Mouse (Mus musculus): Measurements from ENCODE around the gene Smarcd2.
A peak's percentile ranks its signal among the peaks of the same experiment; 100 is the strongest.

The Smarcd2 gene

DNA sequence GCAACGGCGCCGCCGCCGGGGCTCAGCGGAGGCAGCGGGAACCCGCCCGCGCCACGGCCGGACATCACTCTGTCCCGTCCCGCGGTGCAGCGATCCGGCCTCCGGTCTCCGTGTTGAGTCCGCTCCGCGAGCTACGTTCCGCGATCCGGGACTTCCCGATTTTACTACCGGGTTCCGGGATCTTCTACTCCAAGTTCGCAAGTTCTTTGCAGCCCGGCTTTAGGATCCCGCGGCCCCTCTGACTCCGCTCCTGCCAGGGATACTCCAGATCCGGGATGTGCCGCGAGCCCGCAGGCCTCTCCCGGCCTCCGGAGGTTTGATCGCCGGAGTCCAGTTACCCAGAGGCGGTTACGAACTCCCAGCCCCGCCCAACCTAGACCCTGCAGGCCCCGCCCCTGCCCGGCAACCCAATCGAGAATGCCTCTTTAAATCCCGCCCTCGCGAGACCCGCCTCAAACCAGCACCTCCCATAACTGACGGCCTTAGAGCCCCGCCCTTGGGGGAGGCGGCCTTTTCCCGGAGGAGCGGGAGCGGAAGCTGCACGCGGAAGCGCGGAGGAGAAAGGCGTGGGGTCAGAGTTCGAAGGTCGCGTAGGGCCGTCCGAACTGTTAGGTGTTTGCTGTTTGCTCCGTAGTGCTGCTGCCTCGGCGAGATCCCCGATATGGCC, at the start of gene Smarcd2:
Gene Smarcd2 (minus strand): TSS at position 329 of the 667 bp plus-strand sequence.
- DNase-seq (ENCODE audit: low spot score) = peak; percentile 97

DNA sequence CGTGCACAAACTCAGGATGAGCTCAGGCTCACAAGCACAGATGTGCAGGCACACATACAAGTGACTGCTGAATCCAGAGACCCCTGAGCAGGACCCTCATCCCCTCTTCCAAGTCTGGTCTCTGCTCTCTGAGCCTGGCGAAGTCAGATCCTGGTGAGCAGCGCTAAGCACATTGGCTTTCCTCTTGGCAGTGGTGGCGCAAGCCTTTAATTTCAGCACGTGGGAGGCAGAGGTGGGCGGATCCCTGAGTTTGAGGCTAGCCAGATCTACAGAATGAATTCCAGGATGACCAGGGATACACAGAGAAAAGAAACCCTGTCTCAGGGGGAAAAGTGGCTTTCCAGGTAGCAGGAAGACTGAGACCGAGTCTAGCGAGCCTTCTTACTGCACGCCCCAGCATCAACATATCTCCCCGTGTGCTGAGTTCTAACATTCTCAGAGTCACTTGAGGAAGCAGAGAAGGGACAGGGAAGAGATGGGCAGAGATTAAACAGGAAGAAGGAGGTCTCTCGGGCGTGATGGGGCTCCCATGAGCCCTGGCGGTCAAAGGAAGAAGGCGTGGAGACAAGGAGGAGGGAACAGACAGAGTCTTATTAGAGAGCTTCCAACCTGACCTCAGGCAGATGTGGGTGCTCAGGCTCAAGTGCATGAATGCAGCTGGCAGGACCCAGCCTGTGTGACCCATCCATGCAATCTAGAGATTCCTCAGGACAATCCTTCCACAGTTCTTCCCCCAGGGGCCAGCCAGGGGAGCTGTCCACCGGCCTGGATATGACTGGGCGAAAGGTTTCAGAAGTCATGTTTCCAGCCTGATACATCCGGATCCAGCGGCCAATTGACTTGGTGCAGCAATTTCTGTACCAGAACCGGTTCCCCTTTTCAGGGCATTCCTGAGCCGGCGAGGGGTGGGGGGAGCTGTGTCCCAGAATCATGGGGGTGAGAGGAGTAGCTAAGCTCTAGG, 45.9 kb upstream of the Smarcd2 start:
- DNase-seq (ENCODE audit: low spot score) = no peak

- DNase-seq (ENCODE audit: low spot score) = no peak
Measured at GRCm38 (mm10) chr11:106317801-106318200, 45.0 kb upstream of the Smarcd2 start.

DNA sequence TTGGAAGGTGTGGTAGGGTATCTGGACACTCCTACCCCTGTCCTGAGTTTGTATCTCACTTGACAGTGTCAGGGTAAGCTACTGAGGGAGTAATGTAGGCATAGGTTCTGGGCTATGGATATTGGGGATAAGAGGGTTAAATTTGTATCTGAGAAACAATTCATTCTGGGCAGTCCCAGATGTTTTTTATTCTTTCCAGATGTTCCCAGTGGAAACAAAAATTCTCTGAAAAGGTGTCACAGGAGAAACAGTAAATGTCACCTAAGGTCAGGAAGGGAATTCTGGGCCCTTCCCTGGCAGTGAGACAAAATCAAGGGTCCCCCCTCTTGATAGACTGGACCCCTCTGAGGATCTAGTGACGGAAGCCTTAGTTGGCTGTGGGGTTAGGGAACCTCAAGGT, 43.6 kb upstream of the Smarcd2 start:
- no peak for DNase-seq (ENCODE audit: low spot score)

DNA sequence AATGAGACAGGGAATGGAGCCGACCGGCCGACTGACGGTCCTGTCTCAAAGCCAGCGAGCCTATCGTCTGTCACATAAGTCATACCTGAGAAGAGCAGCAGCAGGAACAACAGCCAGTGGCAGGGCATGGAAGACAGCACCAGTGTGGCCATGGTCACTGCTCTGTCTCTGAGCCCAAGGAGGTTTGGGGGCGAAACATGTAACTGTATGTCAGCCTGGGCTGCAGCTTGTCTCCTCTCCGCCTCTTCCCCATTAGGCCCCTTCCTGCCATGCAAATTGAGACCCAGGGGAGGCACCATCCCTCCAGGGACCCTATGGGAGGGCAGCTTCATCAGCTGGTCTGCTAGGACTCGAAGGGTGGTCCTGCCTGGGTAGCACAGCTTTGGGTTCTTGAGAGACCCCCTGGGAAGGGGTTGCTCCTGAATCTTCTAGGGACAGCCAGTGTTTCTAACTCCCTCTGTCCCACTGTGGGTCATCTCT, 41.6 kb upstream of the Smarcd2 start, which contains the start of gene Cd79b:
Gene Cd79b (minus strand): TSS at position 430 of the 480 bp plus-strand sequence.
- DNase-seq (ENCODE audit: low spot score) = no peak

GRCm38 (mm10) chr11:106313533-106313932, 40.8 kb upstream of the Smarcd2 start:
- no peak for DNase-seq (ENCODE audit: low spot score)

- DNase-seq (ENCODE audit: low spot score) = no peak
Measured at GRCm38 (mm10) chr11:106310123-106310522, 37.4 kb upstream of the Smarcd2 start.

- no peak for DNase-seq (ENCODE audit: low spot score)
Measured at GRCm38 (mm10) chr11:106308162-106308561, 35.4 kb upstream of the Smarcd2 start.

DNA sequence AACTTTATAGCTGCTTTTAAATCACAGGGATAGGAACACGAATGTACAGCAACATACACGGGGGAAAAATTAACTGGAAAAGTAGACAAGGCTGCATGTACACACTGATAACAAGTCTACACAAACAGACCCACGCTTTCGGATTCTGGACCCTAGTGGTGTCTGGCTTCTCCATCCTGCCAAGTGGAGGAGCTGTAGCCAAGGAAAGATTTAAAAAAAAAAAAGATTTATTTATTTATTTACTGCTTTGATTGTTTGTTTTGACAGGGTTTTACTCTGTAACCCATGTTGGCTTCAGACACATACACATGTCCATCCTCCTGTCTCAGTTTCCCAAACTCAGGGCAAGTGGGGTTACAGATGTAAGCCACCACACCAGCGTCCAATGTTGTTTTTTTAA, 34.7 kb upstream of the Smarcd2 start:
- no peak for DNase-seq (ENCODE audit: low spot score)

GRCm38 (mm10) chr11:106306758-106307157, 34.0 kb upstream of the Smarcd2 start:
- no peak for DNase-seq (ENCODE audit: low spot score)

DNA sequence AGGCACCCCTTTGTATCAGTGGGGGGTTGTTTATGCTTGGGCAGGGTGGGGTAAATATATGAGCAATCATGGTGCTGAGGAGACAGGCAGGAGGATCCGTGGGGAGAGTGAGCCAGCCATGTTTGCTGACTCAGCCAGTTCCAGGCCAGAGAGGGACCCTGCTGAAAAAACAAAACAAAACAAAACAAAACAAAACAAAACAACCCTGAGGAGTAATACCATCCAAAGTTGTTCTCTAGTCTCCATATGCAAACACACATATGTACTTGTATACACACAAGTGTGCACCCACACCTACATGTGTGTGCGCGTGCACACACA, 33.3 kb upstream of the Smarcd2 start:
- DNase-seq (ENCODE audit: low spot score) = no peak

- DNase-seq (ENCODE audit: low spot score) = no peak
Measured at GRCm38 (mm10) chr11:106305348-106306064, 32.7 kb upstream of the Smarcd2 start.

GRCm38 (mm10) chr11:106302634-106303033, 29.9 kb upstream of the Smarcd2 start:
- no peak for DNase-seq (ENCODE audit: low spot score)

DNA sequence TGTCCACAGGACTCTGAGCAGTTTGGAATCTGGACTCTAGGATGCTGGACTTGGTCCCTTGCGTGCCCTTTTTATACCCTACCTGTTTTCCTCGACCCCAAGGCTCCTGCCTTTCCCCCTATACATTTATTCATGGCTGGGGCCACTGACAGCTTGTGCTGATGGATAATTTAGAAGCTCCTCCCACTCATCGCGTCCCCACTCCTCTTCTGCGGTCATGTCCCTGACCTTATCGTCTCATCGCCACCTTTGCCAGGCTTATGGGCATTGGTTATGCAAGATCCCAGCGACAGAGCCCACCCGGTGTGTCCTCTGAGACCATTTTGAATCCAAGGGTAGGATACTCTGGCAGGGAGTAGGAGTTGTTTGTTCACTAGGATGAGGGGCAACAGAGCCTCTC, 29.0 kb upstream of the Smarcd2 start, which contains the start of gene Gh:
Gene Gh (minus strand): TSS at position 101 of the 400 bp plus-strand sequence.
- DNase-seq (ENCODE audit: low spot score) = no peak

DNA sequence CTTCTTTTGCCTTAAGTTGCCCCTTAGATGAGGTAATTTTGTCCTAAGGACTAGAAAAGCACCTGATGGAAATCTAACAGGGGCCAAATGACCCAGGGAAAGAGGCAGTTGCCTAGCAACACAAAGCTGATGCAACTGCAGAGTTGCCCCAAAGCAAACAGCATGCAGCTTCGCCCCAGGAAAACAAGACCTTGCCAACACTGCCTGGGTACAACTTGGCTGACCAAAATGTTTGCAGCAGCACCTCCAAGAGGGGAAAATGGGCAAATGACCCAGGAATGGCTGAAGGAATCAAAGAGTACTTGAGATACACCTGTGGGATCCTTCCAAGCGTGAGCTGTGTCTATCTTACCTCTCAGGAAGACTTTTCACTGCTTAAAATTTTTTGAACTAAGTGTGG, 19.1 kb upstream of the Smarcd2 start:
- DNase-seq (ENCODE audit: low spot score) = no peak

- DNase-seq (ENCODE audit: low spot score) = no peak
Measured at GRCm38 (mm10) chr11:106290376-106290775, 17.6 kb upstream of the Smarcd2 start.

DNA sequence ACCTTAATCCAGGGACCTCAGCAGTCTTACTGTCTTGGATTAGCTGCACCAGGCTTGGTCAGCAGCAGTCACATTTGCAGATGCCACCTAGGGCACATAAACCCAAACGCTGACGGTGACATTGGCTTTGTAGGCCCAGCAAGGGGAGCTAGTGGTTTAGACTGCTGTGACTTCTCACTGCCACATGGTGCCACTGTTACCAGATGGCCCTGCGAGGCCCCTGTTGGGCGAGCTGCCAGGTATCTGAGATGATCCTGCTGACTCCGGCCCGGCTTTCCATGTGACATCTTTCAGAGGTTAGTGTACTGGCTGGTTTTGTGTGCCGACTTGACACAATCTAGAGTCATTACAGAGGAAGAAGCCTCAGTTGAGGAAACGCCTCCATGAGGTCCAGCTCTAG, 16.6 kb upstream of the Smarcd2 start:
- no peak for DNase-seq (ENCODE audit: low spot score)

GRCm38 (mm10) chr11:106286987-106287386, 14.2 kb upstream of the Smarcd2 start:
- DNase-seq (ENCODE audit: low spot score) = no peak

DNA sequence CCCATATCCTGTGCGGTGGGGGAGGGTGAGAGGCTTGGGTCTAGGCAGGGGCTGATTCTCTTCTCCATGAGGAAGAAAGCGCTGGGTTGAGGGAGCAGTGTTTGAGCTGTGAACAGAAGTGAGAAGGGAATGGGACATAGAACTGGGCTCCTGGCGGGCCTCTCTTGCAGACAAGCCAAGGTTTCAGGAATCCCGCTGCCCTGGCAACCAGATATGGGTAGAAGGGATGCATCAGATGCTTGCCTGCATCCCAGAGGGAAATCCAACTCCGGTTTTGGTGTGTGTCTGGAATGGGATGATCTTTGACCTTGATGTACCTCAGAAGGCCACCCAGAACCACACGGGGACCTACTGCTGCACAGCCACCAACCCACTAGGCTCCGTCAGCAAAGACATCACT, 13.4 kb upstream of the Smarcd2 start:
- no peak for DNase-seq (ENCODE audit: low spot score)

GRCm38 (mm10) chr11:106284126-106284525, 11.4 kb upstream of the Smarcd2 start:
- no peak for DNase-seq (ENCODE audit: low spot score)

GRCm38 (mm10) chr11:106283371-106283770, 10.6 kb upstream of the Smarcd2 start:
- DNase-seq (ENCODE audit: low spot score) = no peak

DNA sequence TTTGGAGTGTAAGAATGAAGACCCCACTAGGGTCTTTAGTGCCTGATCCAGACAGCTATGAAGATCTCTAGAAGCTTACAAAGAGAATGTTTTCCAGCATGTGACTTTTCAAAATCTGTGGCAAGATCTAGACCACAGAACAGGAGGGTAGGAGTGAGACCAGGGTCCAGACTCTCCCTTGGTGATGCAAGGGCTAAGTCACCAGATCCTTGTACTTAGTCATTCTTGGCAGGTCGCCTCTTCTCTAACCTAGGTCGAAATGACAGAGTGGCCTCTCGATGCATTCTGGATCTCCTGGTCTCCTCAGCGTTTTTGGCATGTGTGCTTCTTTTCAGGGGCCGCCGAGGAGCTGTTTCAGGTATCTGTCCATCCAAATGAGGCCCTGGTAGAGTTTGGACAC, 9.7 kb upstream of the Smarcd2 start:
- DNase-seq (ENCODE audit: low spot score) = no peak
